Mouse (Mus musculus): Measurements from ENCODE around the gene Frmd6.
A peak's percentile ranks its signal among the peaks of the same experiment; 100 is the strongest.

Gene Frmd6

DNA sequence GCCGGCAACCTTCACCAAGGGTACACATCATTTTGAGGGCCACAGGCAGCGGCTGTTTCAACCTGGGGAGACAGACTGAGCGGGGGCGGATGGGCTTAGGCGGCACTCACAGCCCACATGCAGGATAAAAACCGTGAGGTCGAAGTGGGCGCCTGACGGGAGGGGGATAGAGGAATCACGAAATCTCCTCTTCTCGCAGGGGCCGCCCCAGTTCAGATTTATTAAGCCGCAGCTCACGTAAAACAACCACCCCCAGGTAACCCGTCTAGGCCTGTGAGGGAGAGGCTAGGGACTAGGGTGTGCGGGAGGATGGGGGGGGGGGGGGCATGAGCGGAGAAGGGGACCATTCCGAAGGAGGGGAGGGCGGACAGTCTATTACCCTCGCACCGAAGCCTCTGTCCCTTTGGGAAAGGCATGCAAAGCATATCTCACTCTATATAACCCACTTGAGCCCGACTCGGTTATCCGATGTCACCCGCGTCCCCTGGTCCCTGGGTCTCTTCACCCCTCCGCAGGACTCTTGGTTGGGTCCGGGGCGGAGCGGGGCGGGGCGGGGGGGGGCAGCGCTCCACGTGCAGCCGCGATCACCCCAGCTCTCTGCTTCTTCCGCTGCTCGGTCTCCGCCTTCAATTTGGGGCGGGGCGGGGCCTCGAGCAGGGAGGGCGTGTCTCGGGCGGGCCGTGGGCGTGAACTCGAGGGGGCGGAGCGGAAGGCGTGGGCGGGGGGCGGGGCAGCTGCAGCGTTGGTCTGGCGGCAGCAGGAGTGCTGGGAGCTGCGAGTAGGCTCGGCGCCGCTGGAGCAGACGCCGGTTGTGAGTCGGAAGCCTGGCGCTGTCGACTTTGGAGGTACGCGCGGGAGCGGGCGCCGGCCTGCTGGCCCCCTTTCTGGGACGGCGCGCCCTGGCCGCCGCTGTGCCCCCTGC is at the start of gene Frmd6:
TSS of gene Frmd6 (plus strand) at position 786 of the 922 bp plus-strand sequence.
- peak; percentile 78 to 86 for DNase-seq (ENCODE audit: low spot score in 2 of 2)

DNA sequence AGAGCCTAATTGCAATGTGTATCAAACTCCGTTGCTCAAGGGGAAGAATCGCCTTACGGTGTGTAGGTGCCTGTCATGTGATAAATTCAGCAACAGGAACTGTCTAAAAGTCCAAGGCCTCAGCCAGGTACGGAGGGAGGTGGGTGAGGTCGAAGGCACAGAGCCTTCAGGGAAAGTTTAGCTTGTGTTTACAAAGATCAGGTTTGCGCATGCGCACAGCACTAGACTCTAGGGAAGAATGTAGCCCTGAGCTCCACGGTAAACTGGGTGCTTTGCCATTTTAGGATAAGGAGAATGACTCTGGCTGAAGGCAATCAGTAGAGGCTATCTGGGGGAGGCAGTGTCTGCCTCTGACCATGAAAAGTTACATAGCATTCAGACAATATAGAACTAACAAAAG is 49.7 kb upstream of the Frmd6 start:
- DNase-seq (ENCODE audit: low spot score in 2 of 2) = no peak

DNA sequence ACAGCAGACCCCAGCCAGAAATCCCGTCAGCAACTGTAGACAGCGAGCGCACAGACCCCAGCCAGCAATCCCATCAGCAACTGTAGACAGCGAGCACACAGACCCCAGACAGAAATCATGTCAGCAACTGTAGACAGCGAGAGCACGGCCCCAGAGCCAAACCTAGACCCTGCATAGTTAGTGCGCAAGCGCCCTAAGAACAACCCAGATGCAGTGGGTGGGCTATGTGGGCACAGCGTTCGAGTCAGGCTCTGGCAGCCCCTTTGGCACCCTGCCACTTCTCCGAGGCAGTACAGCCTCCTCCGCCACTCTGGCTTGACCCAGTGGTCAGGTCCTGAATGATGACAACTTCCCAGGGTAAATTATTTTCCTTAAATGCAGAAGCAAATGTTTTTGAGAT is 48.6 kb upstream of the Frmd6 start:
- no peak for DNase-seq (ENCODE audit: low spot score in 2 of 2)

DNA sequence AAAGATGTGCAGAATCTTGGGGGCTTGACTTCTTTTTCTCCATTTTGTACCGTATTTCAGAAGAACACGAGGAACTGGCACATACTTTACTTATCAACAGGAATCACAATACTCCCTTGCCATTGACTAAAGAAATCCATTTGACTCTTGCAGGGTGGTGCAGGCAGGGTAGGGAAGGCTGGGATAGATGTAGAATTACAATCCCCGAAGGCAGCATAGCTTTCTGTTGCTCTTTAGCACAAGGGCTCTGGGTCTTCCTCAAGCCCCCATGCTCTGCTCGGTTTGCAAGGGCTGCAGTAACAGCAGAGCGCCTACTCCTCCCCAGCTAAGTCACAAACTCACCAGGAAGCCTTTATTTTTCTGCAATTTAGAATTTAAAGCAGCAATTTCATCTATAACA is 47.8 kb upstream of the Frmd6 start:
- no peak for DNase-seq (ENCODE audit: low spot score in 2 of 2)

DNA sequence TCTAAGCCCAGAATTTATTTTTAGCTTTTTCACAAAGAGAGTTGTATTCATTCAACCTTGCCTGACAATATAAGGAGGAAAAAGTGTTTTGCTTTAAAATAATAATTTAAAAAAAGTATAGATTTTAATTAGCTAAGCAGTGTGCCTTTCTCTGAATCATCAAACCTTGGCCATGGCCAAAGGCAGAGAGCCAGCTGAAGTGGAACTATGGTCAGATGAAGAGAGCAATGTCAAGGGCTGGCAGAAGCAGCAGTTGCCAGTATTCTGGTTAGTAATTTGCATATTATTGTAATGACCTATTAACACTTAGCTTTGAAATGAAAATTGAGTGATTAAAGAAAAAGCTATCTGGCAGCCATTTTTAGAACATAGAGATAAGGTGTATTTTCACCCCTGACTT is 47.4 kb upstream of the Frmd6 start:
- DNase-seq (ENCODE audit: low spot score in 2 of 2) = no peak

DNA sequence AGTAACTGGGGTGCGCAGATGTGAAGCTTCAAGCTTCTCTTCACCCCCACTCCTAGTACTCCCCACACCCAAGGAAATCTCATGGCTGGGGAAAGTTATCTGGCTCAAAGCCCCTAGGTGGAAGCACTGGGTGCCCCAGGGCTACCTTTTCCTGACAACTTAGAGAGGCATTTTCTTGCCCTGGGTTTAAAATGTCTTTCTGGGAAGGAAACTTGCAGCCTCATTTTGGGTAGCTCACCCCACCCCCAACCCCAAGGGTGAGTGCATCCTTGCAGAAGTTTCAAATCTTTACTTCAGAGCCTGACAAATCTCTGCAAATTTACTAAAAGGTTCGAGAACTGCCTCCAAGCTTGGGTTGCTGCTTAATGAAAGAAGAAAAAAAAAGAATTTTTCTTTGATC is 47.0 kb upstream of the Frmd6 start:
- no peak for DNase-seq (ENCODE audit: low spot score in 2 of 2)

DNA sequence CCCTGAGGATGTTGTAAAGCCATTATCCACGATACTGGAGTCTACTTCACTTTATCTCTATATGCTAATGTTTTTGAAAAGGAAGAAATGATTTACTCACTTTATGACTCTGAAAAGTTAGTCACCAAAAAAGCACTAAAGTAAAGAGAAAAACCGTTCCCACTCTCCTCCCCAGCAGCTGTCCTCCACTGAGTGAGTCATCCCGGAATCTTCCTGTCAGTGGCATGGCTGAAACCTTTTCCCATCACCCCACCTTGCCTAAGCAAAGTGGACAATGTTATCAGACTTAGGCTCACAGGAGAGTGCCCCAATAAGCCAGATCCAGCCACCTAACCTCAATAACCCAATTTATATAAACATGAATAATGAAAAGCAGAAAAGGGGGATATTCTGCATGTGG is 46.6 kb upstream of the Frmd6 start:
- DNase-seq (ENCODE audit: low spot score in 2 of 2) = peak in 1 of 2 experiments; percentile 28

DNA sequence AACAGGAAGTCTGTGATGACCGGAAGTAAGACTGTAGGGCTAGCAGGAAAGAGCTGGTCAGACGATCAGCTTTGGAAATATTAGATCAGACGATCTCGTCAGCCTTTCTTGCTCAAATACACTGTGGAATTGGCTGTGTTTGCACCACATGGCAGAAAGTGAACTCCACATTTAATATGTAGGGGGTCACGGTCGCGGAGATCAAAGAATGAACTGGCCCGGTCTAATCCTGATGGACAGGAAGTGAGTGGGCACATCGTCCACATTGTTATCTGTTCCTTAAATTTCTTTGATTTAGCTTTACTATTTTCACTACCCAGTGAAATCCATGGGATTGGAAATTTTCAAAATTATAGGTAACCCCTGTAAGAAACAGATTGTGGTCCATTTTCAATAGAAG is 42.3 kb upstream of the Frmd6 start:
- no peak for DNase-seq (ENCODE audit: low spot score in 2 of 2)

DNA sequence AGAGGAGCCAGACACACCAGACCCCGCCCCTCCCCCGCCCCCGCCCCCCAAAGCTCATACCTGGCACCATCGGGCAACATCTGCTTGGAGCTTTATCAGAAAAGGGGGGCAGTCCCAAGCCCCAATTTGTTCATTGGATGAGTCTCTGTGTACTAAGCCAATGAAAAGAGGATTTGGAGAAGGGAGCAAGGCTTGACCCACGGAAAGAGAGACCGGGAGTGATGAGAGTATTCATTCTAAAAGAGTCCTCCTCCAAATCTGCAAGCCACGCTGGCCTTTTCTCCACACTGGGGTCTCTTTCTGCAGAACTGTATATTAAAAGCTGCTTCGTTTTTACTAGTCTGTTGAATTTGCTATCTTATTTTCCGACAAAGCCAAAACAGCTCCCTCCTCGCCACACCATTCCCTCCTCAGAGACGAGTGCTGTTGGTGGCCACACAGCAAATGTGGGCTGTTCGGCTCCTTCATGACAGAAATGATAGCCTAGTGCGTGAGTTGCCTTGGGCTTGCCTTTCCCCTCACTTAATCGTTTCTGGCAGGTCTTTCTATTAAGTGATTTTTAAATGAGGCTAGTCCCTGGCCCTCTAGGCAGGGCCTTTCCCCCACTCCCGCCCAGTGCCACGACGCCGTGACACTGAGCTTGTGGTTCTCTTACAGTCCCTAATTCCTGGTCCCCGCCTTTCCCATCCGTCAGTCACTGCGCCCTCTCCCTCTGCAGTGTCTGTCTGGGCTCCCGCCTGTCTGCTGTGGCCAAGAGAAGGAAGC is 41.7 kb upstream of the Frmd6 start:
- no peak for DNase-seq (ENCODE audit: low spot score in 2 of 2)

DNA sequence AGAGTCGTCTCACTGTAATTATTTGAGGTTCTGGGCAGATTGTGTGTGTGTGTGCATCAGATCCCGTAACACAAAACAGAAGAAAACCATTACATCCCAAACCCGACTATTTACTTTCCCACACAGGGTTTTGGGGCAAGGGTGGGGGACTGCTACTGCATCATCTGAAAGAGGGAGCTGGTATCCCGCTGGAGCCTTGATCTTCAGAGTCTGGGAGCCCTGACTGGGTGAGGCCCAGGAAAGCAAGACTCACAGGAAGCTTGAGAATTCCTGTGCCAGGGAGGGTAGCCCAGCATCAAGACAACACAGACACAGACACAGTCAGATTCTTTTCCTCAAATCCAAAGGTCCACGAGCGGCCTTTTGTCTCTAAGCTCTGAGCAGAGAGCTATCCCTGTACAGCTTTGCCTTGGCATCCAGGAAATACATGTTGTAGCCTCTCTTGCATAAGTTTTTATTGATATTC is 41.0 kb upstream of the Frmd6 start:
- DNase-seq (ENCODE audit: low spot score in 2 of 2) = no peak

DNA sequence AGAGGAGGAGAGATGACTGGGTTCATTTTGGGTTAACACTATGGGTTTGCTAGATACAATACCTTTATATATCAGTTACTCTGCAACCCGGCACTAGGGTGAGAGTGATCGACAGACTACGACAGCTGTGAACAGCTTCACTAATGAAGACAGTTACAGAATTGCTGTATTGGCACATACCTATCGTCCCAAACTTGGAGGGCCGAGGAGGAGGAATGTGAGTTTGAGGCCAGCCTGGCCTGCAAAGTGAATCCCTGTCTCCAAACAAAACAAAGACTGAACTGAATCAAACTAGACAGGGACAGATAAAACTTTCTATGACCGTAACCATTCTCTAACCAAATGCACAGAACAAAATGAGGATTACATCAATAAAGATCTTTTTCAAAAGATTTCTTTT is 36.0 kb upstream of the Frmd6 start:
- DNase-seq (ENCODE audit: low spot score in 2 of 2) = no peak

DNA sequence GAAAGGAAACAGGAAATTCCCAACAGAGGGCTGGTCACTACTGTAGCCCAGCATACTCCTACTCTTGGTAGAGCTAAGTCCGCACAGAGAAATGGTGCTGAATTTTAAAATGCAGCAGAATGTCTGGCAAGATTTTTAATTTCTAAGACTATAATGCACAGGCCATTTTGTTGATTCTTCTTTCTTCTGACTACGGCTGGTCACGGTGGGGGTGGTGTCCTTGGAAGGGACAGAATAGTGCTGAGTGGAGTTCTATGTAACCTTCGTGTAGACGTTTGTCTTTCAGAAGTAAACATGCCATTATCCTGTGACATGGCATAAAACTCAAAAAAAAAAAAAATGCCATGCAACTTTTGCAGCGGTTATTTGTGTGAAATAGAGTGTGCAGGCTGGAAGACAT is 32.0 kb upstream of the Frmd6 start:
- no peak for DNase-seq (ENCODE audit: low spot score in 2 of 2)

DNA sequence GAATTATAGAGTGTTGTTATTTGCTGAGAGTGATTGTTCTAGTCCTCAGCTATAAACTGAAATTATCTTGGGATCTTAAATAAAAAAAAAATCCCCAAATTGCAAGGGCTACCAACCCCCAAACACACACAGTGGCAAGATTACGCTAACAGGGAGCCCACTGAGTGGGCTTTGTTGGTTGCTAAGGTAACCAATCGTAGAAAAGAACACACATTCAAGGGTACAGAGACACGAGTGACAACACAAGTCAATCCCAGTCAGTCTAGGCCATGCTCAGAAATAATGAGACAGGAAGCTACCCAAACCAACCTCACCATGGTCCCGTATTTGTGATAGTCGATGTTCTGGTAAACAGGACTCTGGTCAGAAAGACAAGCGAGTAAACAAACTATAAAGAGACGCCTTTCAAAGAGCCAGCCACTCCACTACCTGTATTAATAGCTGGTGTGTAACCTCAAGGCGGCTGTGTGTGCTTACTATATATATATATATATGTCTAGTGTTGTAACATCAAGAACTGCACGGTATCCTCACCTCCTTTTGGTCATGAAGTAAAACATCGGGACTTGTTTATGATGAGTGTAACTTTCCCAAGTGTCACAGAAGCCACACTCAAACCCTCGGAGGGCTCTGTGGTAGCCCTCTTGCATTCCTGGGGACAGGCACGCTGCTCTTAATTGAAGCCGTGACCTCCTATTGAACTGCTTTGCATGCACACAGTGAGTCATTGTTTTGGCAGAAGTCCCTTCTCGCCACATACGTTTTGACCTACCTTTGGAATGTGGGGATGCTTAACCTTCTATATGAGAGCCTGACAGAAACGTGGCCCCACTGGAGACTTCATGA is 30.5 kb upstream of the Frmd6 start:
- DNase-seq (ENCODE audit: low spot score in 2 of 2) = no peak

DNA sequence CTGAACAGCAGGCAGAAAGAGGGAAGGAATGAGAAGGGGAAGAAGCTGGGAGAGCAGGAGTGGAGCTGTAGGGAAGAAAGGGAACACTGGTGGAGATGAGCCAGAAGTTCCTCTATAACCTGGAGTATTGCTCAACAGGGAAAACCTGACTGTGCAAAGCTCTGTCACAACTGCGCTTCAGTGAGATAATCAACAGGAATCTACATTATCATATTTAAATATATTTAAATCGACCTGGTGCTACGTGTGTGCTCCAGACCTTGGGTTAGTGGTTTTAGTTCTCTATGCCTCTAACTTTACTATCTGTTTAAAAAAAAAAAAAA is 30.0 kb upstream of the Frmd6 start:
- DNase-seq (ENCODE audit: low spot score in 2 of 2) = no peak

DNA sequence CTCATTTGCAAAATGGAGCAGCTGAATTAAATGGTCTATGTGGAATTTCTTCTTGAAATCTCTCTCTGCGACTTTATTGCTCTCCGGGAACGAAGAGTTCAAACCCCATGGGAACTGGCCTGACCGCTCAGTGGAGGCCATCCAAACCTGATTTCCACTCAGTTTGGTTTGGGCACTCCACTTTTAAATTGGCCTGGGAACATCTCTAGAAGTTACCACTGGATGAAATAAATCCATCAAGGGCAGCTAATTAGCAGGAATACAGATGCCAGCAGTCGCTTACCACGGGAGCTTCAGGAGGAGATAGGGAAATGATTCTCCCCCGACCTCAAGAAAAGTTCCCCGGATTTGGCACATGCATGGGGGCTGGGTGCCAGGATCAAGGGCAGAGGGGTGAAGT is 26.8 kb upstream of the Frmd6 start:
- no peak for DNase-seq (ENCODE audit: low spot score in 2 of 2)

DNA sequence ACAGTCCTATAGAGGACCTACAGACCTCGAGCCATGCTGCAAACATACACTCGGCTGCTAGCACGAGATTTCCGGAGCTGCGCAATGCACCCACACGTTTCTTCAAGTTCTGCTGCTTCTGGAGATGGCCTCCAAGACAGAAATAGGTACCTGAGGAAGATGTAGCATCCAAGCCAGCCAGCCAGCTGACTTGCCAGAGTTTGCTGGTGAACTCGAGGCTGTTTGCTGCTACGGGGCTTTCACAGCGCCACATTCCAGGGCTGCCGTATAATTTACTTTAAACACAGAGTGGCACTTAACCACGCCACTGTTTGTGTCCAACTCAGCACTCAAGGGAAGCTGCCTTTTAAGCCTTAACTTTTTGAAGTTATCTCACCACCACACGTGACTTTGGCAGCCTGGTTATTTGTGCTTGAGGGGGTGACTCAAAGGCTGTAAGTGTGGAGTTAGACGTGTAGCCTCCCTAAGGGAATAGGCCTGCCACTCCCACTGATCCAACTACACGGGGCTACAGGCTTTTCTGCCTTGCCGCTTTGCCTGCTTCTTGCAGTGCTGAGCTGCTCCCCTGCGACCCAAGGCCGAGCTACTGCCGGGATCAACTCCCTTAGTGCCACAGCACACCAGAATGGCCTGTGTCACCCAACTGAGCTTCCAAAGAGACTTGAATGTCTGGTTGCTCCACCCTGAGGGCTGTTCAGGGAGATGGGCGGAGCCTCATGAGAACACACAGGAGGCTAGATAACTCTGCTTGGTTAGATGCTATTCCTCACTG is 25.9 kb upstream of the Frmd6 start:
- DNase-seq (ENCODE audit: low spot score in 2 of 2) = peak in 1 of 2 experiments; percentile 57

DNA sequence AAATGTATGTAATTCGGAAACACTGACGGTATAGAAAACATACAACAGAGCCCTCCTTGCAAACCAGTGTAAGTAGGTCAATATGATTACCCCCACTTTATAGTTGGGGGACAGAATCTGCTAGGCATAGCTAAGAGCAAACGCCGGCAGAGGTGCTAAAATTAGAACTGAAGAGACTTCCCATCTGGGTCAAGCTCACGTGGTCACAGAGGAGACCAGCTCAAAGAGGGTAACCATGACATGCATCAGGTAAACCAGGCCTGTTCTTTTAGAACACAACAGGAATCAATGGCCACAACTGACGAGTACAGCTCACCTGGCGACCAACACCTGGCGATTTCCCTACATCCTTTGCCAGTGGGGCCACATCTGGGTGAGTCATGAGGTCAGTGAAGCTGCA is 25.2 kb upstream of the Frmd6 start:
- no peak for DNase-seq (ENCODE audit: low spot score in 2 of 2)

DNA sequence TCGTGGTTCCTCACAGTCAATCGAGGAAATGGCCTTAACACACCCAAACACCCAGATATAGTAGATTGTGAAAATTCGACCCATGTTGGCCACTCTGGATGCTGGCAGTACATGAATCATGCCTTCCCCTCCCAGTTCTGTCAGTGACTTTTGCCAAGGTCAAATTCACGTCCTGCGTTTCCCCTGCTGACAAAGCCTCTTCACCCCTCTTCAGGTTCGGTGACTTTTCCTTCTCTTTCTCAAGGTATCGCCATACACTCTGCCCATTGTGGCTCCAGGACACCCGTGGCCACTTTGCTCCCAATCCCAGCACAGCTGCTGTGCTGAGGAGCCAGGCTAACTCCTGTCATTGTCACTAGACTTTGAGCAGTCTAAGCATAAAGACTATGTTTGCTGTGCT is 24.0 kb upstream of the Frmd6 start:
- no peak for DNase-seq (ENCODE audit: low spot score in 2 of 2)

DNA sequence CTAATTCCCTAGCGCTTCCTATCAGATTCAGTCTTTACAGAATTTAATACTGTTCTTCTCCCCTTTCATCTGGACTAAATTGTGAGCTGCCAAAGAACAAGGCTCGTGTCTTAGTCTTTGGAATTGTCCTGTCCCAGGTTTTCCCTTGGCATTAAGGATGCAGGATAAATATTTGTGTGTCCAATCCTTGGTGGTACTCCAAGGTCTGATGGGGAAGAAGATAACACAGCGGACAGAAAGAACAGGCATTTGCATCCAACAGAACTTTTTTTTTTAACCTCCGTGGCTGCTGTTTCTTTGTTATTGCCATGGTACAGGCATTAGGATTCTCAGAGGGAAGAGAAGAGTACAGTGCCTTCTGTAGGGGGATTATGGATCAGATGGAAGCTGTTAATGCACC is 21.8 kb upstream of the Frmd6 start:
- DNase-seq (ENCODE audit: low spot score in 2 of 2) = no peak

DNA sequence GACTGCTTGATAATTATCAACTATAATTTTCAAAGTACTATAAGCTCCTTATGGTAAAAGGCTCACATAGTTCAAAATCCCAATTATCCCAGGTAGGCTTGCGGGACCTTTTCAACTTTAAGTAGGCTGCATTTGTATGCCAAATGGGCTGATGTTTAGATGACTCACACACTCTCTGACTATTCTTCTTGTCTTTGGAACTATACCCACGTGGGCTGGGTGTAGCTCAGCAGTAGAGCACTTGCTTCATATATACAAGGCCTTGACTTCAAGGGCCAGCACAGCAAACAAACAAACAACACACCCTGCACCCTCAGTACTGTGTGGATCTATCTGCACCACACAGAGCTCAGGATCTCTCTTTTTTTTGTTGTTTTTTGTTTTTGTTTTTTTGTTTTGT is 20.3 kb upstream of the Frmd6 start:
- no peak for DNase-seq (ENCODE audit: low spot score in 2 of 2)

DNA sequence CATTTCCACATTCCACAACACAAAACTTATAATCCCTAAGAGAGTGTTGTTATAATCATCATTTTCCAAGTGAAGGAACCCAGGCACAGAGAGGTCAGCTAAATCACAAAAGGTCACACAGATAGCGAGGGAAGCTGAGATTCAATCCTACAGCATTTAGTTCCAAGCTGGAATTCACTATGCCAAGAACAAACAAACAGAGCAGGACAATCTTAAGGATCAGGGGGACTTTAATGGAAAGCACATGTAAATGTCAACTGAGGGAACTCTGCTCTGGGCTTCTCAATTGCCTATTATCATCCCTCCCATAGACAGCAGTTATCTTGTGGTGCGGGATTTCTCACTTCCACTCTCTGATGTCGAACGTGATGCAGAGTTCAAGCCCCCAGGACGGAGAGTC is 17.8 kb upstream of the Frmd6 start:
- no peak for DNase-seq (ENCODE audit: low spot score in 2 of 2)
